Mouse (Mus musculus) kidney, postnatal 36 days (tissue): Measurements from ENCODE around the gene Psip1.

Source experiments
- DNase-seq, 2 experiments: peaks; one replicate each; pipeline ENCODE4 v3.0.0; 2021 to 2022; ENCODE audit warnings: mixed read lengths in 2 of 2

The Psip1 gene

GRCm38 (mm10) chr4:83417160-83417819, 69.0 kb downstream of the Psip1 start, which contains the start of gene Snapc3:
Snapc3 (plus strand) TSS chr4:83417724.
- DNase-seq, result peak; percentile 97 to 98

GRCm38 (mm10) chr4:83414241-83414824, 71.9 kb downstream of the Psip1 start:
- no peak for DNase-seq

GRCm38 (mm10) chr4:83412060-83412459, 74.2 kb downstream of the Psip1 start:
- DNase-seq, result no peak

GRCm38 (mm10) chr4:83409867-83410505, 76.3 kb downstream of the Psip1 start:
- peak in 1 of 2 experiments; percentile 22 for DNase-seq

GRCm38 (mm10) chr4:83407688-83408087, 78.6 kb downstream of the Psip1 start:
- DNase-seq, result no peak
